Mouse (Mus musculus) gastrocnemius, adult 2 months (tissue): Measurements from ENCODE around the gene Otulinl. TPM values are rescaled to one million over a fixed set of nuclear protein-coding genes. Genes with fewer than 3 reads are reported as not detected.
"Not testable (repeated sequence)": the region's sequence is repeated elsewhere in the genome, so short reads cannot be mapped to it uniquely, and the experiment has no call there.

ENCODE experiments used
- DNase-seq: peaks from one replicate; pipeline ENCODE4 v3.0.0; 2022
- H3K27ac ChIP-seq: fragments of 200-600 bp; 2 replicates; pipeline ENCODE4 v1.8.1; 2022; ENCODE audit warnings: mild to moderate bottlenecking
- H3K4me3 ChIP-seq: fragments of 200-600 bp; 2 replicates; pipeline ENCODE4 v1.8.1; 2022; ENCODE audit warnings: mild to moderate bottlenecking, moderate library complexity
- CTCF ChIP-seq: fragments of 200-600 bp; IDR thresholded peaks from 2 replicates; pipeline ENCODE4 v1.8.1; 2022; ENCODE audit warnings: antibody characterized with exemption, mild to moderate bottlenecking, moderate library complexity
- intact Hi-C: fragments of 180-260 bp; cut with DNase I; formaldehyde crosslinking; loops from one replicate; pipeline ENCODE4 v1.15.1; 2025
- long read RNA-seq, 2 experiments: library from polyadenylated mRNA; stranded (forward); transcript quantifications; one replicate each; pipeline ENCODE4 v2.0.0; 2021
- total RNA-seq, 2 experiments: library from RNA; stranded (reverse); gene quantifications; 2 replicates each; pipeline ENCODE4 v1.2.3; 2021

The Otulinl gene
- under 1 TPM; 0.43 to 0.61 TPM for total RNA-seq
- long read RNA-seq, experiment 1, partial matches to known transcripts: 0 of 4 reads
- long read RNA-seq, experiment 1, other reads (novel, unspliced or antisense): 2 of 4 reads
- long read RNA-seq, experiment 2, partial matches to known transcripts: 0 of 1 reads
- long read RNA-seq, experiment 2, other reads (novel, unspliced or antisense): 0 of 1 reads

DNA sequence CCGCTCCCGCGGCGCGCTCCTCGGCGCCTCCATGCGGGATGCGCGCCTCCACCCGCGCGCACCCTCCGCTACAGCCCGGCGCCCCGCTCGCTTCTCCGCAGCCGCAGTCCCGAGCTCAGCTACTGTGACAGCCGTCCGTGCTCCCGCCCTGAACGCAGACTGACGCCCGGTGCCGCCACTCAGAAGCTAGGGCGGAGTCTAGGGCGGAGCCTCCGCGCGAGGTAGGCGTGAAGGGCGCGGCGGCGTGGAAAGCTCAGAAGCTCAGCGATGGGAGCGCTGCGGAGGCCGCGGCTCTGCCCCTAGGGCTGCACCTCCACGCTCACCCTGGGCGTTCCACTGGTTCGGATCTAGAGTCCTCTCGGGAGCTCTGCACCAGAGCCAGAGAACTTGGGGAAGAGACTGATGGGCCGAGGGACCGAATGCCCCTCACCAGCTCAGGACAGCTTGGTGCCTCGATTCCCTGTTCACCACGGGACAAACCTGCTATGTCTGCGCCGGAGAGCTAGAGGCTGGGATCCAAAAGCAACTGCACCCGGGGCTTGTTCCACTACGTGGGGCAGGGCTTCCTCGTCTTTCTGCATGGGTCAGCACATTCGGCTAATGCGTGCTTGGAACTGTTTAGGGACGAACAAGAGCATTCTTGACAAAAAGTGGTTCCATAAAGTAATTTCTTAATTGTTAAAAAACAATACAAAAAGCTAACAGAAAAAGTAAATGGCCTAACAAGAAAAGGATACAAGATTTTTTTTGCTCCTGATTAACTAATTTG lies at the start of gene Otulinl:
Gene Otulinl (minus strand): TSS at position 161 of the 769 bp plus-strand sequence.
- Histone ChIP-seq H3K27ac (peak within 1 kb of the TSS; percentile 72), H3K4me3 (peak within 1 kb of the TSS; percentile 87)
- peak; percentile 95 for DNase-seq
- no peak for TF ChIP-seq CTCF
- intact Hi-C loops: no loop called here

DNA sequence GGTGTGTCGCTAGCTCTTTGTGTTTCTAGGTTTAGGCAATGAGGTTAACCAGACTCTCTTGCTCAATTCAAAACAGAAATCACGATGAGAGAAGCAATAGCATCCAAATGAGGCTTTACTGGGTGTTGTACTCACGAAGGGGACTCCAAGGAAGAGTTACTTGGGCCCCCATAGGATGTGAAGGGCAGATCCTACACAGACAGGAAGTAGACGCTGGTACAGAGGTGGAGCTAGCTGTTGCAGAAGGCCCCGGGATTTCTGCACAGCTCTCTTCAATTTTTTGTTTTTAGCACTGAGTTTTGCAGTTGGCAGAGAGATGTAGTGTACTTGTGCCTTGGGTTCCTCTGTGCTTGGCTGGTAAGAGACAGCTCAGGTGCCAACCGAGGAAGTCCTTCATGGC lies 44.8 kb upstream of the Otulinl start:
- intact Hi-C loops: no loop called here
- H3K4me3 ChIP-seq: no peak overlapping the region
- no peak overlapping the region for H3K27ac ChIP-seq
- no peak for TF ChIP-seq CTCF
- no peak for DNase-seq

- no peak for DNase-seq
- intact Hi-C loops: no loop called here
- no peak for TF ChIP-seq CTCF
- Histone ChIP-seq H3K4me3 (no peak overlapping the region), H3K27ac (no peak overlapping the region)
These were observed 43.7 kb upstream of the Otulinl start for GRCm38 (mm10) chr15:27724796-27725680.

DNA sequence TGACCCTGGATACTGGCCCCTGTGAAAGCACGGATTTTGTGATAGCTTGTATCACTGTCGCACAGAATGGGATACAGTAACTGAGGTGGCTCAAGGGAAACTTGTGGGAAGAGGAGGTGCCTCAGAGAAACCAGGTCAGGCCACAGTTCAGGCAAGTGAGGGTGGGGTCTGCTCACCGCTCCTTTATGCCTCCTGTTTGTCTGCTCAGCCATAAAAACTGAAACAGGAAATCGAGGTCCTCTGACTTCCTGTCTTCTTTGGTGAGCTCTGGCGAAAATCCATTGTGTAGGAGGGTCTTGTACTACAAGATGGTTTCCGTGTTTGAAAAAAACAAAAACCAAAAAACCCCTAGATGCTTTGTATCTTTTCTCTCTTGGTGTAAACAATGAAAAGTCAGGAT lies 42.9 kb upstream of the Otulinl start:
- DNase-seq: no peak
- H3K27ac ChIP-seq: no peak overlapping the region
- no peak overlapping the region for H3K4me3 ChIP-seq
- no peak for TF ChIP-seq CTCF
- intact Hi-C loops: no loop called here

DNA sequence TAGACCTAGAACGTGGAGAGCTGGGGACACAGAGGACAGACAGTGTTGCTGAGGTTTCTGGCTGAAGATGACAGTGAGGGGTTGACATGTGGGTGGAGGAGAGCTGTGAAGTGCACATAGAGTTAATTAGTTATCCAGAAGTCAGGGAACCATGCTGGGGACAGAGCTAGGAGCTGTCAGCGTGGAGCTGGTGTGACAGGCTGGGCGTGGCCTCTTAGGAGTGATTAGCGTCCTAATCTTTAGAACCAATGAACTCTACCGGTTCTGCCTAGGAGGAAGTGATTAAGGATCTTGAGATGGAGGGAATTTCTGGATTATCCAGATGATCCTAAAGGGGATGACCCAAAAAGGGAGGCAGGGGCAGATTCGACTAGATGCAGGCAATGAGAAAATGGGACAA lies 42.4 kb upstream of the Otulinl start:
- no peak for TF ChIP-seq CTCF
- no peak overlapping the region for H3K27ac ChIP-seq
- DNase-seq: no peak
- no peak overlapping the region for H3K4me3 ChIP-seq
- intact Hi-C loops: no loop called here

- H3K27ac ChIP-seq, DNase-seq, intact Hi-C loops, H3K4me3 ChIP-seq: not testable (repeated sequence)
These were observed 38.9 kb upstream of the Otulinl start for GRCm38 (mm10) chr15:27720297-27720696.

DNA sequence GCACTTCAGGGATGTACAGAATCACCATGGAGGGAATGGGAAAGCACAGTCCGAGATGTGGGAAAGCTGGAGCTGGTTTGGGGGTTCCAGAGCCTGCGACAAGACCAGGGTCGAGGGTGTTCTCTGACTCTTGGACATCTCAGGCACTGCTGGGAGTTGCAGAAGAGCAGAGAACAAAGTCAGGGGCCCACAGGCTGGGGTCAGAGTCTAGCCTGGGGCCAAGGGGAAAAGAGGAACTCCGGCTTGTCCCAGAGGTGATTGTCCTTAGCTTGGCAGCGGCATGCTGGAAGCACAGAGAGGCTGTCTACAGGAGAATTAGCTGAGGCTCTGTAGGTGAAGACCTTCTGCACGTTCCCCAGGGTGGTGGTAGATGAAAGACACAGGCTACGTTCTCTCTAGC lies 37.3 kb upstream of the Otulinl start:
- no peak for TF ChIP-seq CTCF
- Histone ChIP-seq H3K27ac (no peak overlapping the region), H3K4me3 (no peak overlapping the region)
- DNase-seq: no peak
- intact Hi-C loops: loop anchor here (5.0 kb wide), 1 partner anchor 61 kb away; no protein-coding TSS in a partner anchor

DNA sequence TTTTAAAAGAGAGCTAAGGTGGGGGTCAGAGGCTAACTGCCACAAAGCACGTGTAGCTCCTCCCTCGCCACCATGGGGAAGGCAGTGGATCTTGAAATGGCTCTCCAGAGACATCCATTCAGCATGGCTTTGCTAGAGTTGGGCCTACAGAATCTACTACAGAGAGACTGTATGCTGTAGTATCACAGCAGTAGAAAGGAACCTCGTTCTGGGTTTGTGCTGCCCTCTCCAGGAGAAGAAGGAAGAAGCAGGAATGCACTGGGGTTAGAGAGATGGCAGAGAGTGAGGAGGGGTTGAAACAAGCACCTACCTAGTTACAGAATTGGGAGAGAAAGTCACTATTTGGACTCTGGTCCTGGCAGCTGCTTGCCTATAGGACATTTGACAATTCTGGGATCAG lies 34.0 kb upstream of the Otulinl start:
- DNase-seq: no peak
- Histone ChIP-seq H3K27ac (no peak overlapping the region), H3K4me3 (no peak overlapping the region)
- peak; percentile 53 for TF ChIP-seq CTCF
- intact Hi-C loops: loop anchor here (5.0 kb wide), 1 partner anchor 58 kb away; no protein-coding TSS in a partner anchor

GRCm38 (mm10) chr15:27710698-27711097 lies 29.3 kb upstream of the Otulinl start:
- TF ChIP-seq CTCF: no peak
- peak; percentile 39 for DNase-seq
- intact Hi-C loops: no loop called here

DNA sequence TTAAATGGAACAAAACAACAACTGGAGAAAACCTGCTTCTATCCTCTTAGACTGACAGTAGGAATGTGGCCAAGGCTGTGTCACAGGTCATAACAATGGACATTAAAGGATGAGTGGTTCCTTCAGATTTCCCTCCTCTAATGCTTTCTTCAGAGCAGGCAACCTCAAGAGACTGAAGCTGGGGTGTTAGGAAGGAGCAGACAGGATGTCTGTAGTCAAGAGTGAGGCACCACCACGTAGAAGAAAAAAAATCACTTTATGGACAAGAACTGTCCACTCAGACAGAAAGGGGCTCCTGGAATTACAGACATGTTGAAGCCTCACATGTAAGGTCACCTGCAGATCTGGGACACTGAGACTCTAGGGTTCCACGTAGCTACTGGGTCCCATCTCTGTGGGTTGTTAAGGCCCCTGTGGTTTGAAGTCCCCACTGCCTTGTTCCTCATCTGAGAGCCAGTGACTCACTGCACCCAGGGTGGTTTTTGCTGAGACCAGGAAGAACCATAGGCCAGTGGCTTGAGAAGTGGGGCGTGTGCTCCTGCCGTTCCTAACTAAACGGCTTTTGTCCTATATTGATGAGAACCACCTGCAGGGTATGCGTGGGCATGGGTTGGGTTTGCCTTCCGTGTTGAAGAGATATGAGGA lies 27.7 kb upstream of the Otulinl start:
- intact Hi-C loops: no loop called here
- TF ChIP-seq CTCF: no peak

More at GRCm38 (mm10) chr15:27710698-27711097, 29.3 kb upstream of the Otulinl start:
- Histone ChIP-seq H3K27ac (no peak overlapping the region), H3K4me3 (no peak overlapping the region)

GRCm38 (mm10) chr15:27708499-27708898 lies 27.1 kb upstream of the Otulinl start:
- no peak for TF ChIP-seq CTCF
- intact Hi-C loops: no loop called here
- no peak overlapping the region for H3K4me3 ChIP-seq

More for the DNA sequence above, 27.7 kb upstream of the Otulinl start:
- Histone ChIP-seq H3K27ac (no peak overlapping the region), H3K4me3 (no peak overlapping the region)
- DNase-seq: no peak

GRCm38 (mm10) chr15:27702972-27703313 lies 21.6 kb upstream of the Otulinl start:
- H3K27ac ChIP-seq: 0 out of 2 replicates have a peak overlapping the region, but pooled peaks have one; percentile 24
- intact Hi-C loops: no loop called here
- no peak for DNase-seq
- TF ChIP-seq CTCF: no peak
- no peak overlapping the region for H3K4me3 ChIP-seq

More at GRCm38 (mm10) chr15:27708499-27708898, 27.1 kb upstream of the Otulinl start:
- H3K27ac ChIP-seq: no peak overlapping the region
- DNase-seq: no peak
